24 mouse cellular contexts compared by ENCODE assay signal in the genomic region with DNA sequence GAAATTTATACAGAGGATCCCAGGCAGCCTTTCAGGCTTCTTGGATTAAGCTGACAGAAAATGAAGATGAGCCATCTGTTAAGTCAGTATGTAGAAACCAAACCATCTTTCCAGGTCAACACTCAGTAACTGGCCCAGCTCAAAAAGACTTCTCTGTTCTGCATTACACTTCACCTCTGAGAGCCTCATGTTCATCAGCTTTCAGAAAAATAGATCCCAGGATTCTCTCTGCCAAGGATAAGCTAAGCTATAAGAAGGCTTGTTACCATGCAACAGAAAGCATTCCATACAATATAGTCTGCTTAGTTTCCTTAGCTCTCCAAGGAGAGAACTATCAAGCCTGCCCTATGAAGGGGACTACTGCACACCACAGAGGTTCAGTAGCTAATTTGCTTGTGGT.
"Had no signal": no experiment of that assay in that cellular context is flagged by ENCODE, and none has a peak within 500 bp of the region (broad histone marks: within the 10 kb centered on the region; RNA-seq: fewer than 3 reads in every experiment).

No protein-coding gene starts in this region.

- ATAC-seq: hindbrain, postnatal 0 days; intestine, embryonic 16.5 days; liver, embryonic 12.5 days had no signal

- H3K27me3 ChIP-seq: heart, embryonic 13.5 days; heart, embryonic 15.5 days; hindbrain, embryonic 13.5 days; hindbrain, embryonic 15.5 days; kidney, embryonic 15.5 days; limb, embryonic 13.5 days; limb, embryonic 15.5 days; liver, embryonic 12.5 days had no signal

- H3K36me3 ChIP-seq: heart, embryonic 13.5 days; heart, embryonic 15.5 days; hindbrain, embryonic 13.5 days; hindbrain, embryonic 15.5 days; kidney, embryonic 15.5 days; limb, embryonic 13.5 days; limb, embryonic 15.5 days; liver, embryonic 12.5 days had no signal

- DNase-seq: gastrocnemius, postnatal 14 days; gastrocnemius, postnatal 36 days; heart, adult 11 months; heart, adult 2 months; heart, postnatal 14 days; heart, postnatal 36 days; kidney, adult 11 months; kidney, adult 2 months; kidney, adult 9 months; kidney, postnatal 14 days; kidney, postnatal 36 days had no signal

- H3K9me3 ChIP-seq: heart, embryonic 13.5 days; heart, embryonic 15.5 days; hindbrain, embryonic 13.5 days; hindbrain, embryonic 15.5 days; kidney, embryonic 15.5 days; limb, embryonic 13.5 days; limb, embryonic 15.5 days; liver, embryonic 12.5 days had no signal

- H3K4me1 ChIP-seq: heart, embryonic 13.5 days; heart, embryonic 15.5 days; hindbrain, embryonic 13.5 days; hindbrain, embryonic 15.5 days; kidney, embryonic 15.5 days; limb, embryonic 13.5 days; limb, embryonic 15.5 days; liver, embryonic 12.5 days had no signal

- H3K4me2 ChIP-seq: heart, embryonic 11.5 days; heart, embryonic 13.5 days; heart, embryonic 15.5 days; hindbrain, embryonic 13.5 days; hindbrain, embryonic 15.5 days; kidney, embryonic 15.5 days; limb, embryonic 13.5 days; limb, embryonic 15.5 days; liver, embryonic 12.5 days had no signal

- H3K4me3 ChIP-seq: heart, adult 2 months; heart, embryonic 13.5 days; heart, embryonic 15.5 days; hindbrain, embryonic 13.5 days; hindbrain, embryonic 15.5 days; kidney, embryonic 15.5 days; limb, embryonic 13.5 days; limb, embryonic 15.5 days; liver, embryonic 12.5 days had no signal

- H3K27ac ChIP-seq: heart, adult 2 months; heart, embryonic 13.5 days; heart, embryonic 15.5 days; hindbrain, embryonic 13.5 days; hindbrain, embryonic 15.5 days; hindbrain, postnatal 0 days; kidney, embryonic 15.5 days; kidney, postnatal 0 days; limb, embryonic 13.5 days; limb, embryonic 15.5 days; liver, embryonic 12.5 days; liver, embryonic 14.5 days had no signal

- H3K9ac ChIP-seq: heart, embryonic 13.5 days; heart, embryonic 15.5 days; hindbrain, embryonic 13.5 days; hindbrain, embryonic 15.5 days; kidney, embryonic 15.5 days; limb, embryonic 13.5 days; limb, embryonic 15.5 days; liver, embryonic 12.5 days; liver, embryonic 14.5 days had no signal
